Mouse (Mus musculus) left cerebral cortex, adult 8-10 months (tissue): ENCODE data around the gene Dnajb11. TPM values are rescaled to one million over a fixed set of nuclear protein-coding genes. Genes with fewer than 3 reads are reported as not detected.

Experiments
- DNase-seq, 2 experiments: peaks; one replicate each; pipeline ENCODE4 v3.0.0; 2022; ENCODE audit warnings: low spot score in 2 of 2
- total RNA-seq, 4 experiments: library from RNA; stranded (reverse); gene quantifications; 2 replicates each; pipeline ENCODE4 v1.2.4; 2022

Dnajb11 gene
- total RNA-seq, 4 experiments from 2014 or later, result 46.6 to 55.6 (median 51.9) TPM

DNA sequence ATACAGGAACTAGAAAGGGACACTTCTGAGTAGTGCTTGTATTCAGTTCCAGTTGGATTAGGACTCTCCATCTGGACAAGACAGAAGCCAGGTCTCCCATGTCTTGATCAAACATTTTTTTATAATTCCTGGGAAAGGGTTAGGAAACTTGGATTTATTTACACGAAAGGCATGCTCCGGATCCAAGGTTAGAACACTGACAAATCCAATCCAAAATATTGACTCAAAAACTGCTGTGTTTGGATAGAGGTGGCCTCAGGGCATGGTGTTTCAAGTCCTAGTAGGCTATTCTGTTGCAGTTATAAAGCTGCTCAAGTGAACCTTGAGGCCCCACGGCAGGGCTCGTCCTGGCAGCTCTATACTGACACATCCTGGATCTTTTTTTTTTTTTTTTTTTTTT lies 64.8 kb downstream of the Dnajb11 start:
- DNase-seq, result no peak

Other genes starting within 250 kb of the Dnajb11 start
- gene Dgkg, start 200.6 kb upstream of the Dnajb11 start, total RNA-seq, result 10 to 100 TPM; 53.2 to 63.0 (median 55.1) TPM
- not detected for gene Crygs, start 46.3 kb upstream of the Dnajb11 start, total RNA-seq
- 10 to 100 TPM; 14.1 to 16.4 (median 14.6) TPM for gene Tbccd1, start 176 bp upstream of the Dnajb11 start, total RNA-seq
- under 1 TPM in 1 of 4 experiments, not detected in 3; 0.30 TPM for gene Ahsg, start 33.4 kb downstream of the Dnajb11 start, total RNA-seq
- gene Fetub, start 60.5 kb downstream of the Dnajb11 start, total RNA-seq, result not detected
- not detected for gene Hrg, start 93.2 kb downstream of the Dnajb11 start, total RNA-seq
- gene Kng2, start 171.6 kb downstream of the Dnajb11 start, total RNA-seq, result not detected
- gene Kng1, start 200.0 kb downstream of the Dnajb11 start, total RNA-seq, result not detected
- 100 to 1,000 TPM; 839 to 960 (median 920) TPM for gene Eif4a2, start 249.6 kb downstream of the Dnajb11 start, total RNA-seq